Mouse (Mus musculus) liver, embryonic 18 days (tissue): Measurements from ENCODE around the gene Pramef17. TPM values are rescaled to one million over a fixed set of nuclear protein-coding genes. Genes with fewer than 3 reads are reported as not detected.

Experiments used
- polyA plus RNA-seq: library from polyadenylated mRNA; depleted of rRNA; stranded (reverse); fragments of >200 nt; gene quantifications from 2 replicates; pipeline ENCODE4 v1.2.3, GENCODE M21; 2012; rRNA removed

The Pramef17 gene
- not detected in 2 replicates for polyA plus RNA-seq

GRCm38 (mm10) chr4:143994269-143994668 is at the start of gene Pramef17:
TSS of gene Pramef17 (minus strand) at chr4:143994369.

GRCm38 (mm10) chr4:143966850-143967249 is 27.3 kb downstream of the Pramef17 start, which contains the start of gene Gm13101:
TSS of gene Gm13101 (minus strand) at chr4:143966950.

GRCm38 (mm10) chr4:143950916-143951315 is 43.3 kb downstream of the Pramef17 start, which contains the start of gene Pramef25:
TSS of gene Pramef25 (minus strand) at chr4:143951016.

Other genes with a start within 250 kb of the Pramef17 start
- not detected in 2 replicates for gene Gm13023, start 205.0 kb downstream of the Pramef17 start, polyA plus RNA-seq
- not detected in 2 replicates for gene Gm13084, start 178.3 kb downstream of the Pramef17 start, polyA plus RNA-seq
- gene Gm13103, start 147.9 kb downstream of the Pramef17 start, polyA plus RNA-seq: not detected in 2 replicates
- gene Pramef6, start 94.0 kb downstream of the Pramef17 start, polyA plus RNA-seq: not detected in 2 replicates
- not detected in 2 replicates for gene Pramef25, start 43.4 kb downstream of the Pramef17 start, polyA plus RNA-seq
- gene Gm13101, start 27.4 kb downstream of the Pramef17 start, polyA plus RNA-seq: not detected in 2 replicates
- not detected in 2 replicates for gene Pramel4, start 64.8 kb upstream of the Pramef17 start, polyA plus RNA-seq
- gene Gm13102, start 112.1 kb upstream of the Pramef17 start, polyA plus RNA-seq: not detected in 2 replicates
- gene Oog3, start 168.3 kb upstream of the Pramef17 start, polyA plus RNA-seq: not detected in 2 replicates
- not detected in 2 replicates for gene Oog2, start 196.3 kb upstream of the Pramef17 start, polyA plus RNA-seq
- not detected in 2 replicates for gene C87977, start 218.9 kb upstream of the Pramef17 start, polyA plus RNA-seq